Mouse (Mus musculus): ENCODE results near the gene Grik4.

GRCm38 (mm10) chr9:42866650-42867049 lies 77.6 kb downstream of the Grik4 start:
- TF ChIP-seq CTCF (IDR thresholded peaks at IDR 0.05; ENCODE audit: low read depth), result no peak
- no peak for TF ChIP-seq EP300 (IDR thresholded peaks at IDR 0.05; ENCODE audit: low read depth)

Data from liver, embryonic 14.5 days (tissue).